Mouse (Mus musculus): Measurements from ENCODE around the gene Camkmt.

Gene Camkmt

DNA sequence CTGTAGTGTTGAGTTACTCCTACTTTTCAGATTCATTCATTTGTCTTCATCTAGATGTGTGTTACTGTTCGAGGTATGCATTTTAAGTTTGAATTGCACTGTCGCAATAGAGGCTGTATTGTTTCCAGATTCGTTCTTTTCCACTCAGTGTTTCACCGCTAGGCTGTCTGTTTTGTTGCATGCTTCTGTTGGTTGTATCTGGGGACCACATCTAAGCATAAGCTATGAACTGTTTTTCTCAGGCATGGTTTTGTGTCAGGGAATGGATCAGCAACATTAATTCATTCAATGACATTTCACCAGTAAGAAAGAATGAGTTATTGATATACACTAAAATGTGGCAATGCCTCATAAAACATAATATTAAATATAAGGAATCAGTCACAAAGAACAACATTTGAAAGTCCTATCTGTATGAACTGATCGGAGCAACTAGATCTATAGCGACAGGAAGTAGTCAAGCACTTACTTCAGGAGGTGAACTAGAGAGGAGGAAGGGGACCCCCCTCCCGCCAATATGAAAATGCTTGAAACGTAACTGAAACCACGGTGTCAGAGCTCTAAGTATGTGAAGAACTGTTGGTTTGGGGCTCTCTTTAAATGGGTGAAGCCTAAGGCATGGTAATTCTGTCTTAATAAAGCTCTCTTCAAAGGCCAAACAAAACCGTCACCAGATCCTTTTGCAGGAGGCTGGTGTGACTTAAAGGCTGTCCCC, 80.3 kb downstream of the Camkmt start:
- DNase-seq (ENCODE audit: low spot score in 2 of 2): no peak

DNA sequence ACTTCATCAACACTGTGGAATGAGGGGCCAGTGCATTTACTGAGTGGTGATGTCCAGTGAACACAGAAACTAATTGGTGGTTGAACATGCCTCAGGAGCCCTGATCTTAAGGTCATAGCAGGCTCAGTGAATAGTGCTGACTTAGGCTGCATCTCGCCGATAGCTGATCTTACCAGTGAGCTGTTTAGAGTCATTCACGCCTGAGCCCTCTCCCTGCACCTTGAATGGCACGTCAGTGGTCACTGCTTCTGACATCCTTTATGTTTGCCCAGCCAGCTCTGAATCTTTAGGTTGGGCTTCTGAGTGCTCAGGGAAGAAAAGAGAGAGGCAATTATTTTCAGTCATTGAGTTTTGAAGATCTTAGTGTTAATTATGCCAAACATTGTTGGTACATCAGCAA, 81.6 kb downstream of the Camkmt start:
- no peak for DNase-seq (ENCODE audit: low spot score in 2 of 2)

DNA sequence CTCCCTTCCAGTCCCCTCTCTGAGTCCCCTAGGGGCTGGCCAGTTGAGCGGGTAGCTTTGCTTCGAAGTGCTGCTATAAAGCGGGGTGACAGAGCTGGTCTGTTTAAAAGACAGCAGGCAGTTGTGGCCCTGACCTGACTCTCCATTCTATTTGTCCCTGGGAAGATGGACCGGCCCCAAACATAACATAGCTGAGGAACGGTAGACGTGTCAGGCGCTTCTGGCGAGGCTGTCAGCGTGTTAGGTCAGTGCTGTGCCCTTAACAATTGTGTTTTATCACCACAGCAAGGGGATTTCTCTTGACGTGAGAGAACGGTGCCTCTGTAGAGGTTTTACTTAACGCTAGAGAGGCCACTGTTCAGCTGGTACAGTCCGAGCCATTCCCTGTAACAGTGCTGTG, 86.9 kb downstream of the Camkmt start:
- DNase-seq (ENCODE audit: low spot score in 2 of 2): no peak

DNA sequence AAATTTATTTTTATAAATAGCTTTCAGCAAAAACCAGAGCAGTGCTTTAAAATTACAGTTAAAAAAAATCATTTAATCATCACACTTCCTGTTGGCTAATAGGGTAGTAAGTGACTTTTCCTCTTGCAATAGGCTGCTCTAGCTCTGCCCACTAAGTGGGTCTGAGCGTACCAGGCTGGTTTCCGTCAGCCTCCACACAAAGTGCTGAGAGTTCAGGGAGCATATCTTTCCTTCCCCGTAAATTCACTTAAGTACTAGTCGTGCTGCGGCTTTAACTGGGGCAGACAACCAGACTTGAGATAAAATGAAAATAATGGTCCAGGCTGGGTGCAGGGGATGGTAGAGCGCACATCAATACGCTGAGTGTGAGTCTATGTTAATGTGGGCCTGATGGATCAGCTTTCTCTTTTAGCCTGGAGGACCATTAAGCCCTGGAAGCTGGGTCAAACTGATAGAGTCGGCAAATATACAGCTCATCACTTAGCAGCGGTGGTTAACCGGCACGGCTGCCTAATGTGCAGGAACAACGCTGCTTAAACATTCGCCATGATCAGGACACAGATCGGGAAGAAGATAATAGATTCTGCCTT, 90.2 kb downstream of the Camkmt start:
- DNase-seq (ENCODE audit: low spot score in 2 of 2): no peak

DNA sequence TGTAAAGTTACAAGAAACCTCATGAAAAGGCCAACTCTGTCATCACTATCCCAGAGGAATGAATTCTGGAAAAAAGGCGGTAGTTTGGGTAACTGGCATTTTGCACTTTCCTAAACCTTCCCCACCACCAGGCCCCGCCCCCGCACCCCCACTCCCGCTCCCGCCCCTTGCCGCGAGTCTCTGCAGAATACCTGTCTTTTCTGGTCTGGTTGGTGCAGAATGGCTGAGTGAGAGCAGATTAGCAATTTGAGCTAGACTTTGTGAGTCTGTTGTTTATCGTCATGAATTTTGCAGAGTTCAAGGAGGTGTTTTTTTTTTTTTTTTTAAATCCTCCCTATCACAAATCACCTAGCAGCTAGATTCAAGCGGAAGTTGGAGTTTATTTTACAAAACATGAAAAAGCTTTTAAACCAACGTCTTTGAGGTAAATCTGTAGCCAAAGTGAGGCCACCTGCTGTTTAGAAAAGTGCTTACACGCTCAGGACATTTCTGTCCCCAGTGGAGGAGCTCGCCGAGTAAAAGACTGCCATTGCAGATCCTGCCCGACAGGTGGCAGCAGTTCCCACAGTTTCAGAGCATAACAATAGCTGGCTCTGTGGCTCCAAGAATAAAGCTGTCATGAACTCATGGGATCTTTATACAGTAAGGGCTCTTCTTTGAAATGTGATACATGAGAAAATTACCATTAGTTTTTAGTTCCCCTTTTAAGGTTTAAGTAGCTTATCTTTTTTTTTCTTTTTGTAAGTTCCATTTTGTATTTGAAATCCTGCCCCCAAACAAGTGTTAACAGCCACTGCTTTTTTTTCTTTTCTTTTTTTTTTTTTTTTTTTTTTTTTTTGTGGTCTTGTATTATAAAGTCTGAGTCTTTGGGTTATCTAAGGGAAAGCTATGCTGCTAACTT, 99.1 kb downstream of the Camkmt start:
- peak; percentile 48 to 67 for DNase-seq (ENCODE audit: low spot score in 2 of 2)

DNA sequence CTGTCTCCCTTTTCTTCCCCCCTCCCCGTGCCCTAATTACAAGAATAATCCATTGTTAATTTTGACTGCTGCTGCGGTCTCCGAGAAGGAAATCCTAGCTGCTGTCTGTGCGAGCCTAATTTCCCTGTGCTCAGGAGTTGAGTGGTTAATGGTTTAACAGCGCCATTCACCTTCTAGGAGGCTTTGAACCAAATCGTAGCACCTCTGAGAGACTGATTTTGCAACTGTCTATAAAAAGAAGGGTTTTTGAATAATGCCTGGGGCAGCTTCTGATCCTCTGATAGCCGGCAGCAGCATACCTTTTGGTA, 99.7 kb downstream of the Camkmt start:
- DNase-seq (ENCODE audit: low spot score in 2 of 2): no peak

DNA sequence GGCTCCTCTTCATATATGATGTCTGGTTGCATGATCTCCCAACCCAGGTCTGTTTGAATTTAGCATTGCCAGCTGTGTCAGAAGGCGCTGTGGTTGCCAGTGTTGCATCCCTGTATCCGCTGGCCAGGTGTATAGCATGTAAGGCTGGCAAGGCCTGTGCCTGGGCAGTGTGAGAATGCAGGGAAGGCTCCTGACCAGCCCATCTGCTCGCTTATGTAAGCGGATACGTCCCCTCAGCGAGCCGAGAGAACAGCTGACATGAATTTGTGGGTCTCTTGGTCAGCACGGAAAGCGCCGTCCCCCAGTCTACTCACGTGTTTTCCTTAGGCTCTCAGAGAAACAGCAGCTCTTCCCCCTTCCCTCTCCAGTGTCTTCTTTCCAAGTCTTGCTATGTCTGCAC, 102.9 kb downstream of the Camkmt start:
- no peak for DNase-seq (ENCODE audit: low spot score in 2 of 2)

DNA sequence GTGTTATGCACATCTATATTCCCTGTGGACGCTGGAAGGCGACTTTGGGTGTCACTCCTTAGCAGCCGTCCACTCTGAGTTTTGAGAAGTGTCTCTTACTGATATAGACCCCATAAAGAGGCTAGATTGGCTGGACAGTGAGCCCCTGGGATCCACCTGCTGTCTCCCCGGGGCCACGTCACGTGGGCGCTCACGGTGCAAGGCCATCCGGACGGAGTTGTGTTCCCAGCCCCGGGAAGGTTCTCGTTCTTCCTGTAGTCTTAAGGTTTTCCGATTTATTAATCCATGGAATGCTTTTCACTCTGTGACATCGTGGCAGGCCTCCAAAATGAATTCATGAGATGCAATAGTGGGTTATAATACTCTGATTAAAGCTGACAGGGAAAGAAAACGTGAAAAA, 108.4 kb downstream of the Camkmt start:
- DNase-seq (ENCODE audit: low spot score in 2 of 2): no peak

DNA sequence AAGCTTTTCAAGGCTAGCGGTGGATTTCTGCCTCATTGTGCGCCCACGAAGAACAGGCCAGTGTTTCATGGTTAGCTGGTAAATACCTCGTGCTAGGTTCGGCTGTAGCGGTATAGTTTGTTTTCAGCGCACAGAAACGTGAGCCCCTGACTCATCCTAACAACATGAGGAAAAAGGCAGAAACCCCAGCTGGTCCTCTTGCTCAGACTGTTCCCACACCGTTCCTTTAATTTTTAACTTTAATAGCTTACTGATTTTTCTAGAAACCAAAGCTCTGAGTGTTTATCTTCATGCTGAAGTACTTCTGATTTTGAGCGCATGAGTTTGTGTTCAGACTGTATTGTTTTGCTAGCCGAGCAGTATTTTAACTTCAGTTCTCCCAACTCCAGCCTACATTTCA, 109.0 kb downstream of the Camkmt start:
- DNase-seq (ENCODE audit: low spot score in 2 of 2): no peak

DNA sequence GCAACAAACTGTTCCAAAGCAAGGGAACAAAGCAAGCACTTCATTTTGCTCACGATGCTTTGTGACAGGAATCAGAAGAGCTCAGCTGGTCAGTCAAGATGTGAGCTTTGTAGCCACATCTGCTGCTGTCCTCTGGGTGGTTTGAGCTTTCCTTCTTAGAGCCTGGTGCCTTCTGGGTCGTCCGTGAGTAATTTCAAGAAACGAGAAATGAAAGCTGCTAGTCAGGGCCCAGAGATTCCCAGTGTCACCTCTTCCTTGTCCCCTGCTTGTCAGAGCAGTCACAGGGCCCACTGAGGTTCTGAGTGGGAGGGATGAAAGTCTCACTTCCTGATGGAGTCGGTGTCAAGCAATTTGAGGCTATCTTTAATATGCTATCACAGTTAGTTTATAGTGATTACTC, 127.7 kb downstream of the Camkmt start:
- DNase-seq (ENCODE audit: low spot score in 2 of 2): no peak

DNA sequence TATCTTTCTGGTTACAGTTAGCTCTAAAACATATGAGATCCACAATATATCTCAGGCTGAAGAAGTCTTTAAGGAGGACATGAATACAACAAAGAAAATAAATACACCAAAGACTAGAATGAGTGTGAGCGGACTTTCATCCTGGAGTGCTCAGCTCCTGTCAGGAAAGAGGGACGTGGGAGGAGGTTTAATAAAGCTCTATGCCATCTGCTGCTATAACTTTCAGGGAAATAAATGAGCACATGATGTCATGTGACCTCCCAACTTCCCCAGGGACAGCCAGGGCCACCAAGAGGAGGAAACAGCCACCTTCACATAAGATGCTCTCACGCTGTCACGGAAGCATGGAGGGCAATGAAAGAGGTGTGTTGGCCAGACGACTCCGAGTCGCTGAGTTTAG, 151.8 kb downstream of the Camkmt start:
- no peak for DNase-seq (ENCODE audit: low spot score in 2 of 2)

DNA sequence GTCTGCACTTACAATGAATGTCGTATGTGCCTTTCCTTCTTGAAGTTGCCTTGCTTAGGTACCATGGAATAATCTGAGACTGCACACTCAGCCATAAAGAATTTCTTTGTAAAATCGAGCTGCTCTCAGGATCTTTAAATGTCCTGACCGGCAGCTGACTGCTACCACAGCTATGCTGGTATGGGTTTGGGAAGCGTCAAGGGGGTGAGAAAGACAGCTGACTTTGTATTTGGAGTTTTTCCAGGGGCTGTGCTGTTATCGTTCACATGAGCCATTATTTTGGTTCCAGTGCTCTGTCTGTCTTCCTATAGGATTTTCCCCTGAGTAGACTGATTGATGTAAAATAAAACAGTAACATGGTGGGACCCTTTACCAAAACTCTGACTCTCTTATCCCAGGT, 158.6 kb downstream of the Camkmt start:
- DNase-seq (ENCODE audit: low spot score in 2 of 2): no peak

DNA sequence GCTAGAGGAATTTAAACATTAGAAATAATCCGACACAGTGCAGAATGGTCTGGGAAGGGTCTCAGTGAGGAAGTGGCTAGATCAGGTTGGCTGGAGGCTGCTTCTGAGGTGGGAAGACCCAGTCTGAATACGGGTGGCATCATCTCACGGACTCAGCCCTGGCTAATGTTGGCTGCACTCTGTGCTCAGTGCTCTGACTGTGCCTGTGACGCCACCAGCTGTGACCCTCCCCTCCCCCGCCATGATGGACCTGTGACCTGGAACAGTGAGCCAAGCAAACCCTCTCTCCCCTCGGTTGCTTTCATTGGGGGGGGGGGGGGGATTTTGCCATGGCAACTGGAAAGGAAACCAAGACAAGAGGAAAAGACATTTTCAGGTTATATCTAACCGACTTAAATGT, 159.4 kb downstream of the Camkmt start:
- no peak for DNase-seq (ENCODE audit: low spot score in 2 of 2)

DNA sequence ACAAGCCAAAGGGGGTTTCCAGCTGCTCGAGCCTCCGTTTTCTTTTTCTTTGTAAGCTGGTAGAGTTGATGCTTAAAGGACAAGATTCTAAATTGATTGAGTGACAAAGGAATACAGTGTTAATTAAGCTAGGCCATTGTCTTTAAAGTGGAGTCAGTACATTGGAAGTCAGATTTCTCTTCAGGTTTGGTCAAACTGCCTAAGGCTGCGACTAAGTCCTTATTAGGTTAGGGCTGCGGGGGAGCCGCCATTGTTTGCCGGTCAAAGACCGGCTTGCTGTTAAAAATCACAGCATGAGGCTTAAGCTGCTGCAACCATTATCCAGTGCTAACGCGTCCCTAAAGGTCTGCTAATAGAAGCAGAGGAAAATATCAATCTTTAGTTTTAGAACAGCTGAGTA, 166.6 kb downstream of the Camkmt start:
- DNase-seq (ENCODE audit: low spot score in 2 of 2): no peak

DNA sequence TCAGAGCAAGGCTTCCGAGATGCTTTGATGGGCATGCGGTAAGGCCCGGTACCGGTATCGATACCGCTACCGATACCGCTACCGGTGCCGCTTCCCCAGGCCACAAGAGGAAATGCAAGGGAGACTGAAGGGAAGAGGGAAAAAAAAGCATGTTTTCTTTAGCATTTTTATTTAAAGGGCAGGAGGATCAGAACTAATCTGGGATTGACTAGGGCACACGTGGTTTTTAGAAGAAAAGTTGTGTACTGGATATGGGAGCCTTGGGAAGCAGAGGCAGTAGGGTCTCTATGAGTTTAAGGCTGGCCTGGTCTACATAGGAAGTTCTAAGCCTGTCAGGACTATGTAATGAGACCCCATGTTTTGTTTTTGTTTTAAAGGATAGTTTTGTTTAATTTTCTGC, 167.0 kb downstream of the Camkmt start:
- DNase-seq (ENCODE audit: low spot score in 2 of 2): no peak

DNA sequence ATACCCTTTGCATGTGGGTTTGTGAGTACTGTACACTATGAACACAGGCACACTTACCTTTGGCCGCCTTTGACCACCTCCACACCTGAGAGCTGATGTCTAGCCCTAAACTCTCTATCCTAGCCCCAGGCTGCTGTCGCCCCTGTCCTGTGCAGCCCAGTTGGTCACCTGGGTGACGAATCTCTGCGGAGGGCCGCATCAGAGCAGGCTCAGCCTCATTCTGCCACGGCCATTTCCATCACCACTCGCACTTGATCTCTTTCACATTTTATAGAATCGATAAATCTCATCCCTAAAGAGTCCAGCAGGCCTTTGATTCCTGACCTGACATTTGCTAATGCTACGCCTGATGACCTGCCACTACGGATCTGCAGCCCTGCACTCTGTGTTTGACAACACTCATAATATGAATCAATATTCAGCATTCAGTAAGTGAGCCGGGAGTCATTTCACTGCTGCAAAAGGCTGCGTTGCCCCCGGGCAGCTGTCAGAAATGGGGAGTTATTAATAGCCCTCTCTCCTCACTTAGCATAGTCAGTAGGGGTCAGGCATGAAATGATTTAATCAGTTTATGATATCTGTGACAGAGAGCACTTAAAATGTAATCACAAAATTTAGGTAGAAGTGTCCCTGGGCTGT, 168.5 kb downstream of the Camkmt start:
- DNase-seq (ENCODE audit: low spot score in 2 of 2): no peak

DNA sequence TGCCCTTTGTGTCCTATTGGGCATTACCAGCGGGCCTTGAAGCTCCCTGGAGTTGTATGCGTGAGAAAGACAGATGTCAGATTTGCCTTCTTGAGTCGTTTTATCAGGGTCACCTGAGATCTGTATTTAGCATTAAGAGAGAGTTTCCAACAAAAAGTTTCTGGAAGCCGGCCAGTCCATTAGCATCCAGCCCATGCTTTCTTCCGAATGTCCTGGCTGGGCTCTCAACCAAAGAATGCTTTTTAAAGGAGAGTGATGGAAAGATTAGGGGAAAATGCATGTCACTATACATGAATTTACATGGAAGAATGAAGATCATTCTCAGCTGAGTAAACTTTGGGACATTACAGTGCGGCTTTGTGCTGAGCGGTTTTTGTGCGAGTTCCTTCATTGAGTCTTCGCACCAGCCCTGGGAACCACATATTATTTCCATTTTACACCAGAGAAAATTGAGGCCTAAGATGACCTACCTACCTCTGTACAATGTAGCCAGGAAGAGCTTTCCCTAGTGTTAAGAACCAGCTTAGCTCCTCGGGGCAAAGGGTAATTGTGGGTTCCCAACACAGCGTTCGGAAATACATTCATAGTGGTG, 176.6 kb downstream of the Camkmt start:
- no peak for DNase-seq (ENCODE audit: low spot score in 2 of 2)

DNA sequence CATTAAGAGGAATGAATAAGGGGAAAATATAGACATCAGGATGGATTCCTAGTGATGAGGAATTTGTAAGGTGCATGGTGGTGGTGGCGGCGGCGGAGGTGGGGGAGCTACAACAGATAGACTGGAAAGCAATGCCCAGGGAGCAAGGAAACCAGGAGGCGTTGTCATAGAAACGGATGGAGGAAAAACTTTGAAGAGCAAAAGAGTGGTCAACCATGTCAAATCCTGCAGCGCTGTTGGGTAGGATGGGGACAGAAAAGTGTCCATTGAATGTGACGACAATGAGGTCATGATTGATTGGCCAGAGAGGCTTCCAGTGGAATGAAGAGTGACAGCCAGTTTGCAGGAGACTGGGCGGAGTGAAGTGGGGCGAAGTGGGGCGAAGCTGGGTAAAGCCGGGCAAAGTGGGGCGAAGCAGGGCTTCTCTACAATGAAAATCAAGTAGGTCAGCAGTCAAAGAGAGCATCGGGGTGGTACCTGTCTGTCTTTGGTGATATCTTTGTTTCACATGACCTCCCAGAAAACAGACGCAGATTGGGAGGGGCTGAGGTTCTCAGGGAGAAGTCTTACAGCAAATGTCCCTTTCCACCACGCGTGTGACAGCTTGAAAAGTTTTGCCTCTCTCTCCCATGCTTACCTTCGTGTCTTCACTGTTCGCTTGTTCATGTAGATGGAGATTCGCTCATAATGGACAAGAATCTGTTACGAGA, 181.3 kb downstream of the Camkmt start:
- no peak for DNase-seq (ENCODE audit: low spot score in 2 of 2)

DNA sequence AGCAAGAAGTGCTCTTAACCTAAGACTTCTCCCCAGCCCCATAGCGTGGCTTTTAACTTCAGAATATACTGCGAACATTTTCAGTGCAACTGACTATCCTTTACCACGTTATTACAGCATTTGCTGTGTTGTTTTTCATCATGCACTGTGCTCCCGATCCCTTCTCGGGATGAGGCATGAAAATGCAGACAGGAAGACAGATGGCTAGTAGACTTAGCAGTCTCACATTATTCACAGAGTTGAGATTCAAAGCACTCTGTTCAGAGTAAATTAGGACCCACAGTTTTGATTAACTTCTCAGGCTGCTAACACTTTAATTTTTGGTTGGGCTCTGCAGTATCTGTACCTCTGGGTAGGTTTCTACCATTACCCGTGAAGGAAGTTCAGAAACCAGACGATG, 189.4 kb downstream of the Camkmt start:
- no peak for DNase-seq (ENCODE audit: low spot score in 2 of 2)

DNA sequence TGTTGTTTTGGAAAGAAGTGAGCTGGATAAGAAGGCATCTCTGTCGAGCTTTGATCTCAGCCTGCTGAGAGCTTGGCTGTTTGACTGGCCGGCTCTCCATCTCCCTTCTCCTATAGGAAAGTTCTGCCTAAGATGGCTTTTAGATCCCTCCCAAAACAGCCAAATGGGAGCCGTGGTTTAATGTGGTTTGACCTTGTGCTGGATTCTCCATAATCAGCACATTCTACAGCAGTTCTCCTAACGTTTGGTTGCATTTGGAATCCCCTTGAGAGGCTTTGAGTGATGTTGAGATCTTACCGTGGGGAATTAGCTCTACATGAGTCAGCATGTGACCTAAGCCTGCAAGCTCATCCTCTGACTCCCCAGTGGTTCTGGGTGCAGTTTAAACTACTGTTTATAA, 192.1 kb downstream of the Camkmt start:
- no peak for DNase-seq (ENCODE audit: low spot score in 2 of 2)

DNA sequence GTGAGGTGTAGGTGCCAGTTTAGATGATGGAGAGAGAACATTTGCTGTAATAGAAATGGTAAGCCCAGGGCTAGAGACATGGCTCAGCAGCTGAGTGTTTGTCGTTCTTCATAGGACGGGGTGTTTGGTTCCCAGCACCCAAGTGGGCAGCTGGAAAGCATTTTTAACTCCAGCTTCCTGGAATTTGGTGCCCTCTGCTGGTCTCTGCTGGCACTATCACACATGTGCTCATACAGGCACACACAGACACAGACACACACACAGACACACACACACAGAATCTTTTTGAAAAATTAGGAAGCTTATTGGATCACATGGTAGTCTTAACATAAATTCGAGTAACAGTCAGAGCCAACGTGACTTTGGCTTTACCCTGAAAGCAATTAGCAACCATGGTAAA, 200.8 kb downstream of the Camkmt start:
- DNase-seq (ENCODE audit: low spot score in 2 of 2): no peak

DNA sequence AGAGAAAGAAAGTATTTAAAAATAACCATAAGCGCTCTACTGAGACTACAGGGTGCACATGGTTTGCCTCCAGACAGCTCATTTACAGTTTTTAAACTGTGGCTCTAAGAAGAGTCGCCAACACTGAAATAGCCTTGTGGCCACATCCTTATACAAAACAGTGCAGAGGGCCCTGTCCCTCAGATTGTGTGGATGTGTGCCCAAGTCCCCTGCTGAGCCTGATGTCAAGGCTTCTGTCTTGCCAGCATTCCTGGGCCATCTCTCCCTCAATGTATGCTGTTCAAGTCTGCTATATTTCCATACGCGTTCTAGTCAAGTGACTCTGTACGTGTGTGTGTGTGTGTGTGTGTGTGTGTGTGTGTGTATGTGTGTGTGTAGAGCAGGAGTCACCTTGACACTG, 201.2 kb downstream of the Camkmt start:
- DNase-seq (ENCODE audit: low spot score in 2 of 2): no peak

Measured in spleen, postnatal 14 days (tissue).